Mouse (Mus musculus): ENCODE results near the gene 1300017J02Rik.

Gene 1300017J02Rik

DNA sequence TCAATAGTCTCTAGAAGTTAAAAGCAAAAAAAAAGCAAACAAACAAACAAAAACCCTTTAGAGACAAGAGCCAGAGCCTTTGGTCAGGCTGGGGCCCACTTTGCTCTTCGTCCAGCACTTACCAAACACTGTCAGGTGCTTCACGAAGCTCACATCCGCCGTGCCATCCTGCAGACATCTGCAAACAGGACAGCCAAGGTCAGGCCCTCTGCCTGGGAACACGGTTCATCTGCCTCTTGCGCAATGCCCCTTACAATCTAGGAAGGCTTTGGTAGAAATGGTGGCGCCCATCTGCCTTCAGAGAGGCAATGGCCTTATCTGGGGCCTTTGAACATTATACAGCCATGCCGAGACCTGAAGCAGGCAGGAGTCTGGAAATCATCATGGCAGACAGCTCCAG, 30.1 kb downstream of the 1300017J02Rik start:
- no peak for DNase-seq (ENCODE audit: low read depth, low spot score)

DNA sequence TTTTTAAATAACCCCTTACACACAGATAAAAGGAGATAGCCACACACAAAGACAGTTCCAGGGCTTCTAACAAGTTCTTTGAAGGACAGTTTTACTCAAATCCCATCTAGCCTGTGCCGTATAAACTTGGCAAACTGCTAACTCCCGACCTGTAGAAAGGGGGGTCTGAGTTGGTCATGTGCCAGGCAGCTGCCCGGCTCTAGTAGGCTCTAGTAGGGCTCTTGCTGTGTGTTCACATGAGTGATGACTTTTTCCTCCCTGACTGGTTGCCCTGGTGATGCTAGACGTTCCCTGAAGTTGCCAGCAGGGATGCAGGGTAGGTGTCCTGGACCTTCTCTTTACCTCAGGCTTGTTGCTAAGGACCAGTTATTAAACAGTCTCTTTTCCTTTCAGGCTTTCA, 33.8 kb downstream of the 1300017J02Rik start:
- DNase-seq (ENCODE audit: low read depth, low spot score): no peak

DNA sequence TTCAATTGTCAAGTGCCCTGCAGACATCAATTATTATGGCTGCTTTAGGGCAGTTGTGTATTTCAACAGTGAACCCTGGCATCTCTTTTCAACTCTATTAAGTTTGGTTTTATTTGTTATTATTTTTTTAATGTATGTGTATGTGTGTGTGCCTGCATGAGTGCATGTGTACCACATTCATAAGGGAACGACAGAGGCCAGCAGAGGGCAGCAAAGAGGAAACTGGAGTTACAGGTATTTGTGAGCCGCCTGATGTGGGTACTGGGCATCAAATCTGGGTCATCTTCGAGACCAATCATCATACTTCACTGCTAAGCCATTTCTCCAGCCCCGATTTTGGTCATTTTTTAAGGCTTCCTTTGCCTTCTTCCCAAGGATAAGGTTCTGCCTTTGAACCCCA, 39.1 kb downstream of the 1300017J02Rik start:
- no peak for DNase-seq (ENCODE audit: low read depth, low spot score)

DNA sequence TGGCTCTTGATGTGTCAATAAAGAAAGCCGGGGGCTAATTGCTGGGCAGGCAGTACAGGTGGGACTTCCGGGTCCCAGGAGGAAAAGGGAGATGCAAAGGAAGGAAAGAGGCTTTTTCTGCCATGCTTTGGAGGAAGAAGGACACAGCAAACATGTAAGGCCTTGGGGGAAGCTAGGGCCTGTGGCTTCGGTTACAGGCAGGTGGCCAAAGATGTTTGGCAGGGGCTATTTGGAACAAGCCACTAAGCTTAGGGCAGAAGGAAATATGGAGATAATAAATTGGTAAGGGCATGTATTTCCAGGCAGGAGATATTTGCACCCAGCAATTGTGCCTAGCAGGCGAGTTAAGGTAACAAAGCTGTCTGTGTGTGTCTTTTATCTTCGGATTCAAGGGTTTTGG, 52.0 kb downstream of the 1300017J02Rik start:
- no peak for DNase-seq (ENCODE audit: low read depth, low spot score)

DNA sequence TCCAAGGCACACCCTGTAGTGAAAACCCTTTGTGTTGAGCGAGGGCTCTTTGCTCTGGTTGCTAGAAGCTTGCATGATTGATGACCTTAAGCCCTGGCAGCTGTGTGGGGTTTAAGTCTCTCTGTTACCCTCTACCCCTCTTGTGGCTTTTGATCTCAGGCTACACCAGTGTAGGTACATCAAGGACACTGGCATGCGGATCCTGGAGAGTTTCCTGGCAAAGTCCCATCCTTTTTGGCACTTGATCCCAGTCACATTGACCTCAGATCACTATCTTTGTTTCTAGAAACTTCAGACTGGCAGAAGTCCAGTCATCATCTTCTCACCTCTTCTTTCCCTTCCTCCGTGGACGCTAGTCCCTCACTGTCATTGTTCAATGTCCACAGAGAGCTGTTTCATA, 56.3 kb downstream of the 1300017J02Rik start:
- no peak for DNase-seq (ENCODE audit: low read depth, low spot score)

DNA sequence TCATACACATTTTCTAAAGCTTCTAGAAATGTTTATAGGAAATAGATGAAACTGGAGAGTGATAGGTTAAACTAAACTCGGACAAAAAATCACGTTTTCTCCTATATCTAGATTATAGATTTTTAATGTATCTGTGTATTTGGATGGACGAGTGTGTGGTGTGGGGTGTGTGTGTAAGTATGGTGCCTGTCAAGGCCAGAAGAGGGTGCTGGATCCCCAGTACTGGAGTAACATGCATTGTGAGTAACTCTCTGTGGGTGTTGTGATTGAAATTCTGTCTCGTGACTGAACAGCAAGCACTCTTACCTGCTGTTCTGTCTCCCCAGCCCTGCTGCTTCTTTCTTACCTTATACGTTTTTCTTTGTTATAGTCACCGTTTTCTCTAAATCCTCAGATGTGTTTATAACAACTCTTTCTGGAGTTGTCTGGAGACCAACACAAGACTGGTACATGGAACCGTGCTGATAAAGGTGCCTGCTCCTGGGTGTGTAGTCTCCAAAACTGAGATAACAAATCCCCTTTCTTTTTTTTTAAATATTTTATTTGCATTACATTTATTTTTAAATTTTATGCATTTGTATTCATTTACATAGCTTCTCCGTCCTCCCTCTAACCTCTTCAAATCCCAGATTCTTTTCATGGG, 58.2 kb downstream of the 1300017J02Rik start:
- no peak for DNase-seq (ENCODE audit: low read depth, low spot score)

DNA sequence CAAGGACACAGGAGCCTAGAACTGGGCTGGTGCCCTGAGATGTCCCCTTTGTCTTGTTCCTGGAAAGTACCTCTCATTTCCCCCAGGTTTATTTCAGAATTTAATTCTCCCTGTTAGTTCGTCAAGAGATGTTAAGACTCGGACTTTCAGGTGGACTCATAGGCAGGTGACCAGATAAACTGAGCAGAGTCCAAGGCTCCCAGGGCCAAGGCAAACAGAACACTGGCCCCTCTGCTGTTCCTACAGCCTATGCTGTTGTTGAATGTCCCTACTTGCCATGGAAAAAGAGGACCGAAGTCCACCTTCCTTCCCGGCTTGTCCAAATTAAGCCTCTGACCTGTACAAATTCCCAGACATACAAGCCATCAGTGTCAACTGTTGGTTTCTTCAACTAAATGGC, 61.2 kb downstream of the 1300017J02Rik start:
- DNase-seq (ENCODE audit: low read depth, low spot score): no peak

DNA sequence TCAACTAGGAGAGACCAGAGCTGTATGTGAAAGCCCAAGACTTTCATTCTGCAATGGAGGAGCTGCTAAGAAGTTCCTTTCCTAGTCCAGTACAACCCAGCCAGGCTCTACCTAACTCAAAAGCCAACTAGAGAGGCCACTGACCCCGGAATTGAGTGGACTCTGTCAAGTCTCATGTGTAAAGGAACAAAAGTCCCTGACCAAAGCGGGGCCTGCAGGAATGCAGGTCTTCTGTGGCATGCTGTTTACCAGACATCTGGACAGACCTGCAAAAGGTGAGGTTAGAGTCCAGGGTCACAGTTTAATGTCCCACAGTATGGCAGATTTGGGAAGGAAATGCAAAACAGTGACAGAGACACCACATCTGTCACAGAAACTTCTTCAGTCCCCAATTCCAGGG, 63.7 kb downstream of the 1300017J02Rik start:
- DNase-seq (ENCODE audit: low read depth, low spot score): no peak

DNA sequence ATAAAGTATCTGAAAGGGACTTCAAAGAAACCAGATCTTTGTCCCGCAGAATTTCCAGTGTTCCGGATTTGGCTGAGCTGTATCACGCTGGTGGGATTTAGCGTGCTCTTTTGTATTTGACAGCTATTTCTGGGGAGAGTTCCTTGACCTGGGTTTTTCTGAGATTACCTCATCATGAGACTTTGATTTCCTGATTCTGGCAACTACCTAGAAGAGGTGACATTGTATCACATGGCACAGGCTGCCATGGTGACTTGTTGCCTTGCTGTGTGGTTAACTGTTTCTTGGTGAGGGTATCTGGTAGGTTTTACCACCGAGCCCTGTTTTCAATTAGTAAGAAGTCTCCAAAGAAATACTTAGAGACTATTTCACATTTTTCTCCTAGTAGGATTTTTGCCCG, 65.4 kb downstream of the 1300017J02Rik start:
- no peak for DNase-seq (ENCODE audit: low read depth, low spot score)

DNA sequence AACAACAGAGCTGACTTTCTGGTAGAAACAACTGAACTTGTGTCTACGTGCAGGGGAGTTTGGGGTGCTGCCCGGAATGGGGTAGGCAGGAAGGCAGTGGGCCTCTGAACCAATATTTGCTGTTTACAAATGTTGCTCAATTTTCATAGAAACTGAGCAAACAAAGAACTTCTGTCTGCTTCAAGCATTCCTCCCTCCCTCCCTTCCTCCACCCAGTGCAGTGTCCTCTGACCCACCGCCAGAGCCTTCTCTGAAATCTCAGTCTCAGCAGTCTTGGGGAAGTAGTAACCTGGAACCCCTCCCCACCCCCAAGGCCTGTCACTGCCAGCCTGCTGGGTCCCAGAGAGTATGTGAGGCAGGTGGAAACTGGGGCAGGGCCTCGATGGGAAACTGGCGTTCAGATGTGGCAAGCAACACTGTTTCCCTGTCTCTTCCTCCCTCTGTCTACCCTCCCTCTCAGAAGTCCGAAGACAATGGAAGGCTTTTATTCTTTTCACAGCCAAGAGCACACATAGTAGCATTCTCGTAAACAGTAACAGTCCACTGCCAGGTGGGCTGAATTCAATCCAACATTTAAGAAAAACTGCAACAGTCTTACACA, 70.2 kb downstream of the 1300017J02Rik start:
- no peak for DNase-seq (ENCODE audit: low read depth, low spot score)

DNA sequence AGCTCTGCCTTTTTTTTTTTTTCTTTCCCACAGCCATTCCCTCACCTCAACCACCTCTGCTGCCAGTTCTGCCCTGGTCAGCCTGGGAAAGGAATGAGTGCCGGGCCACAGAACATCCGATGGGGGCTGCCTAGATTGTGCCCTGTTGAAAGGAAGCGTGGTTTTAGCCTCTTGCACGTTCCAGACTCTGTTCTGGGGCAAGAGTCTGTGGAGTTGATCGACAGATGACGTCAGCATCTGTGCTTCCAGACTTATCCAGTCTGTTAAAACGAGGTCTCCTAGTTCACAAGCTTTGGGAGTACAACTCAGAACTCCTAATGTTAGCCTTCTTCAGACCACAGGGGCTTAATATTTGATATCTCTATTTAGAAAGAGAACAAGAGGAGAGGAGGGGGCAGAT, 70.8 kb downstream of the 1300017J02Rik start:
- DNase-seq (ENCODE audit: low read depth, low spot score): no peak

DNA sequence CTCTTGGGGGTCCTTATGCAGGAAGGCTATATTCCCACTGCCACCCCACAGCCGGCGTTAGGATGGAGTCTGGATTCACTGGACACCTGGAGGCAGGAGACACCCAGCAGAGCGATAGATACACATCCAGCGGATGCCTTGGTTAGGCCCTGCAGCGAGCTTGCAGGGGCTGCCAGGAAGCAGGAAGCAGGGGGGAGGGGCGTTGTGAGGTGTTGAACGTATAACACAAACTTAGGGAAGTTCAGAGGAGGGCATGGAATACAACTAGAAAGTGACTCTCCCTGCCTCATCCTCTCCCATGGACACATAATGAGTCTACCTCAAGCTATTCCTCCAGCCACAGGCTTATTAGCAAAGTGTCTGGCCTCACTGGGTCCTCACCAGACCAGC, 71.9 kb downstream of the 1300017J02Rik start:
- no peak for DNase-seq (ENCODE audit: low read depth, low spot score)

DNA sequence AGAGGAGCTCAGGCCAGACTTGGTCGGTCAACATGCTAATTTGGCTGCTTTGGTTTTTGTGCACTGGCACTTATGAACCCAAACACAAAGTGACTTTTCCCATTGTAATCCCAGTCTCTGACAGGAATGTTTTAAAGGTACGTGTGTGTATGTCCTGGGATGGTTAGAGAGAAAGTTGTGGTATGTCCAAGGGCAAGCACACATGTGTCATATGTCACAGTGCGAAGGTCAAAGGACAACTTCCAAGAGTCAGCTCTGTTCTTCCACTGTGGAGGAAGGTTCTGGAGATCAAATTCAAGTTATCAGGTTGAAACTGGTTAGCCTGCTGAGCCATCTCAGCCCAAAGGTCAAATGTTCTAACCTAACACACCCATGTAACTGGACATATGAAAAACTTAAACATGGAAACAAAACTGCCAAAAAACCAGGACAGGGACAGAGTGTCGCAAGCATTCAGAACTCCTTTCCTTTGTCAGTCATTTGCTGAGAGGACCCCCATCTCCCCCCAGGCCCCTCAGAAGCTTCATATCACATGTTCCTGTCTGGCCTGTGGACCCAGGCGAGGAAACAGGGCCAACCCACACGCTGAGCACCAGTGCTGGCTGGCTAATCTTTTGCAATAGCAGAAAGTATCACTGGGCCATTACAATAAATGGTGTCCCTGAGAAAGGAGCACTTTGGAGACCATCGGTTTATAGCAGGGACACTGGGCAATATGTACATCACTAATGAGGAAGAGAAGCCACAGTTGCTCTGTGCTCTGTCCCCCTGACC, 72.5 kb downstream of the 1300017J02Rik start:
- DNase-seq (ENCODE audit: low read depth, low spot score): no peak

DNA sequence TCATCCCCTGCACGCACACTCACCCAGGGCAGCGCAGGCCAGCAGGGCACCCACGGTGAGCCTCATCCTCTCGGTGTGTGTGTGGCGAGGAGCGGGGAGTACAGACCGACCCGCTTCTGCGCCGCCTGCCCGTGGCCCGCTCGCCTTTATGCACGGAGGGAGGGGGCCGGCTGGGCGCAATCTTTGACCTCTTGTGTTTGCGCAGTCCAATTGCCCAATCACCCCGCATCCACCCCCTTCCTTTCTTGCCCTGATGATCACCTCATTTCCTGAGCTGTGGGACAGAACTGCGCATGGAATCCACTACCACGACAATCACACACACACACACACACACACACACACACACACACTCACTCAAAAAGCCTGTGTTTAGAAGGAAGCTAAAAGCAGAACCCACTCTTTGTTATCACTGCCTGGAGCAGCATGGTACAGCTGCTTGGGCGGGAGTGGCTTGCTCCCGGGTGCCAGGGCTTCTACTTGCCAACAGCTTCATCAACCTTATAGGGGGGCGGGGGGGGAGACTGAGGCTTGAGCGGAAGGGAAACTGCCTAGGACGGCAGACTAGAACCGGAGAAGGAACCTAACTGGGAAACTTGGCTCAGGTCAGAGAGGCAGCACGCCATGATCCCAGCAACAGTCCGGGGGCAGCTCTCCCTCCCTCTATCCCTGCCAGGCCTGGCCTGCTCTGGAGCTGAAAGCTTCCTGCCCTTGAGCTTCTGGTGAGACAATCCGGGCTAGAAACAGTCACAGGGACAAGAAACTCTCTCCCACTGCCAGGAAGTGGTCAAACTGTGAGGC, 74.5 kb downstream of the 1300017J02Rik start, which contains the start of the genes Gm20425 and Trf:
TSS of gene Gm20425 (minus strand) at position 157 of the 801 bp plus-strand sequence.
TSS of gene Trf (minus strand) at position 294 of the 801 bp plus-strand sequence.
- DNase-seq (ENCODE audit: low read depth, low spot score): no peak

DNA sequence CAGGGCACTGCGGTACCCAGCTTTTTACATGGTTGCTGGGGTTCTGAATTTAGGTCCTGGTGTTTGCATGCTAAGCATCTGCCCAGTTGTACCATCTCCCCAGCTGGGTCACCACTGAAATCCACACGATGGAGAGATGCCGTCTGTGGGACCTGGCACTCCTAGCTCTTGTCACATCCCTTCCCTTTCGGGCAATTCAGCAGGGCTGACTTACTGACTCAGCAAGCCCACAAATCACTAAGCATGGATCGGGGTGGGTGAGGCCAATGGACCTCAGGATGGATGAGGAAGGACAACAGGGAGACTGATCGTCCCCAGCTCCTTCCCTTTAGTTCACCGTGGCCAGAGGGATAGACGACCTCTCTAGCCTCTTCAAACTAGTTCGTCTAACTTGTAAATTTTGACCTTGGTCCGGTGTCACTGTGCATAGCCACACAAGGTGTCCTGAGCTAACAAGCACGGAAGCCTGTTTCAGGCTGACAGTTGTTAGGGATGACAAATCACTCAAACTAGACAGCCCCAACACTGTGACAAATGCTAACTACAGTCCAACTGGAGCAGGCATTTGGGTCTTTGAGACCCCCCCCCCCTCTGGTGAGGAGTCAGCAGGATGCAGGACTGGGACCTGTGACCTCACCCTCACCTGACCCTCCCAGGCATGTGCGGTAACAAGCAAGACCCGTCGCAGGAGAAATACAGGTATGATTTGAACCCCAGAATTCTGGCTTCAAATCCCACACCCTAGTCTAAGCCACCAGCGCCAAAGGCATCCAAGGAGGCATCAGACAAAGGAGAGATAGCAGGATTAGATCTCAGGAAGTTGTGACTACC, 75.6 kb downstream of the 1300017J02Rik start:
- no peak for DNase-seq (ENCODE audit: low read depth, low spot score)

DNA sequence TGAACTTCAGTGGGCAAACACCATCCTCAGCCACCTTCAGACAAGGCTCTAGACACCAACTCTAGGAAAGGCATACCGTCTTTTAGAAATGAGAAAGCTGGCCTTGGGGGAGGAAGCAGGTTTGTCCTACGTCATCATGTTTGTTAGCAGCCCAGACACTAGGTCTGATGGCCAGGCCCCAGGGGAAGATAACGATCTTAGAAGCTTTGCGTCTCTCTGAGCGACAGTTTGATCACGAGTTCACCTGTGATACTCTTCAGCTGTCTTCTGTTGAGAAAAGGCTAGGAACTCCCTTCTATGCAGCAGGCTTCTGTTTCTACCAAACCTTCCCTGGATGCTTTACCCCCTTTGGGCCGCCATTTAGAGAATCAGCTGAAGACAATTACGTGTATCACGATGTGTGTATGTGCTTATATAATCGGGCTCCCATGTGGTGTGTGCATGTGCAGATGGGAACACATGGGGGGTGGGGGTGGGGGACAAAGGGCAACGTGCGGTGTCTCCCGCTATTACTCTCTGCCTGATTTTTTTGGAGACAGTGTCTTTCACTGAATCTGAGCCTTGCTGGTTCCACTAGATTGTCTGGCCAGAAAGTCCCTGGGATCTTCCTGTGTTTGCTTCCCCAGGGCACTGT, 76.4 kb downstream of the 1300017J02Rik start:
- DNase-seq (ENCODE audit: low read depth, low spot score): no peak

DNA sequence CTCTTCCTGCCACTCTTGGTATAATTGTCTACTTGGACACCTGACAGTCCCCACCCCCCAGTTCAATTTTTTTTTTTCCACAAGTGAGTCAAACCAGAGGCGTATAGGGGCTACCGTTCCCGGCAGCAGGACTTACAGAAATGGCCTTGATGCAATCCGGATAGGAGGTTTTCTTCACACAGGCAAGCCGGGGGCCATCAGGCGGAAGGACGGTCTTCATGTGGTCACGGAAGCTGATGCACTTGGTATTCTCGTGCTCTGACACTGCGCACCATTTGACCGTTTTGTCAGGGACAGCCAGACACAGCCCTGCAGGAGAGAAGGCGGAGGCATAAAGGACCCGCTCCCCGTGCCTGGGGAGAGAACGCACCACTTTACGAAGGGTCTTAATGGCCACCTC, 77.1 kb downstream of the 1300017J02Rik start:
- no peak for DNase-seq (ENCODE audit: low read depth, low spot score)

DNA sequence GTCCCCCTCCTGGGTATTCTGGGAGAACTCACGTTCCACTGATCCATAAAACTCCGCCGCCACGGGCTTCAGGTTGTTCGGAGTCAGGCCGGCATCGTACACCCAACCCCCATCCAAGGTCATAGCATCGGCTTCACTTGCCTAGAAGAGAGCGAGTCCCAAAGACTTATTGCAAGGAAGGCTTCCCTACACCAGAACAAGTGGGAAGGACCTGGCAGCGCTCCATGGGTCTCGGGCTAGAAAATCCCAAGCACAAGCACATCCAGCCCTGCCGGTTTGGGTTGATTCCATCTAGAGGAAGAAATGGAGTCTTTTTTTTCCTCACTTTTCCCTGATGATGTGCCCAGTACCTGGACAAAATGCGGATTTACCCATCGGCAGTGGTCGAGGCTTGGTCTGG, 78.1 kb downstream of the 1300017J02Rik start:
- DNase-seq (ENCODE audit: low read depth, low spot score): no peak

DNA sequence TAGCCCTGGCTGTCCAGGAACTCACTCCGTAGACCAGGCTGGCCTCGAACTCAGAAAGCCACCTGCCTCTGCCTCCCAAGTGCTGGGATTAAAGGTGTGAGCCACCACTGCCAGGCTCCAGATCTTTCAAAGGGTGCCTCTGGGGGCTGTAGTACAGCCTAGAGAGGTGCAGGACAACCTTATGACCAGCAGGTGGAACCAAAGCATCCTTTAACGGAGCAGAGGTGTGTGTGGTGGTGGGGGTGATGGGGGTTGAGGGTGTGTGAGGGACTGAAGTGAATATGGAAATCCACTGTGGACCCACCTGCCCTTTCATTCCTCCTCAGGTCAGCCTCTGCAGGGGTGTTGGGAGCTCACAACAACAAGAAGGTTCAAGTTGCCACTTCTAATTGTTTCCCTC, 79.4 kb downstream of the 1300017J02Rik start:
- no peak for DNase-seq (ENCODE audit: low read depth, low spot score)

DNA sequence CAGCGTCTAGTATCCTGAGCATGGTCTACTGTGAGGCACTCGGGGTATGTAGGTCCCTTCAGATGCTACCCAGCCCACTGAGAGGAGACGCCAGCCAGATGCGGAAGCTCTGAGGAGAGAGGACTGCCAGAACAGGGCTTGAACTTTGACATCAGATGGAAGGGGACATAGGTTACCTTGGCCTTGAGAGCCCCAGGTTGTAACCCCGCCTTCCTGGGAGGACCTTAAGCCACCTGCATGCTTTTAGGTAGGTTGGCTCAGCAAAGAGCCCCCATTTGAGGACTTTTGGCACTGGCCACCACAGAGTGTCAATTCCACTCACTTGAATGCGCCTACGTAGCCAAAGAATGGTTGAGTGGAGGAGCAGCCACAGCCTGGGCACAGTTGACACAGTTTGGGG, 80.2 kb downstream of the 1300017J02Rik start:
- no peak for DNase-seq (ENCODE audit: low read depth, low spot score)

DNA sequence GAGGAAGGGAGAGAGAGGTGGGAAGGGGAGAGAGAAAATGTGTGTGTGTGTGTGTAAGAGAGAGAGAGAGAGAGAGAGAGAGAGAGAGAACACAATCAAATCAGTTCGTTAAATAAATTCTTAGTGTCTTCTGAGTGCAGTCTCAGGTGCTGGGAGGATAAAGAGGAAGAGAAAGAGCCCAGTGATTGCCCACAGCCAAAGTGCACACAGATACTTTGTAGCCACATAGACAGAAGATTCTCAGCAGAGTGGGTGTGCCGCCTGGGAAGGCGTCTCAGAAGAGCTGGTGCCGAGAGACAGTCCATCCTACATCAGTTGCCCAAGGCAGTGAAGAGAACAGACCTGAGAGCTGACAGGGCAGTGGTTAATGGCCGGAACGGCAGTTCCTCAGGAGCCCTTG, 90.6 kb downstream of the 1300017J02Rik start:
- DNase-seq (ENCODE audit: low read depth, low spot score): no peak
